Mouse (Mus musculus) lung, embryonic 14.5 days (tissue): ENCODE measurements around the gene Kif5a. TPM values are rescaled to one million over a fixed set of nuclear protein-coding genes. Genes with fewer than 3 reads are reported as not detected.

Experiments used
- ATAC-seq: fragments of 200-750 bp; cut with Nextera tagmentation; 2 replicates; pipeline ENCODE4 v1.8.0; 2017; ENCODE audit warnings: mild to moderate bottlenecking, moderate TSS enrichment, moderate library complexity; ENCODE audit not compliant: insufficient read depth
- DNase-seq: peaks from one replicate; pipeline ENCODE4 v3.0.0-alpha.2; 2015
- H3K27ac ChIP-seq: fragments of 300-500 bp; sonication (generic); 2 replicates; pipeline ENCODE4 v1.5.1; 2014; ENCODE audit warnings: low read depth, mild to moderate bottlenecking, moderate library complexity
- H3K27me3 ChIP-seq: fragments of 300-500 bp; sonication (generic); 2 replicates; pipeline ENCODE4 v1.6.1; 2014; ENCODE audit warnings: low read length, control low read depth; ENCODE audit not compliant: insufficient read depth
- H3K36me3 ChIP-seq: fragments of 300-500 bp; sonication (generic); 2 replicates; pipeline ENCODE4 v1.6.1; 2014; ENCODE audit warnings: control low read depth; ENCODE audit not compliant: insufficient read depth
- H3K4me1 ChIP-seq: fragments of 300-500 bp; sonication (generic); 2 replicates; pipeline ENCODE4 v1.6.1; 2014; ENCODE audit warnings: antibody characterized with exemption, control low read depth; ENCODE audit not compliant: insufficient read depth
- H3K4me2 ChIP-seq: fragments of 300-500 bp; sonication (generic); 2 replicates; pipeline ENCODE4 v1.6.1; 2014; ENCODE audit warnings: mild to moderate bottlenecking
- H3K4me3 ChIP-seq: fragments of 300-500 bp; sonication (generic); 2 replicates; pipeline ENCODE4 v1.5.1; 2014; ENCODE audit warnings: low read depth, low read length
- H3K9ac ChIP-seq: fragments of 300-500 bp; sonication (generic); 2 replicates; pipeline ENCODE4 v1.6.1; 2014
- H3K9me3 ChIP-seq: fragments of 300-500 bp; sonication (generic); 2 replicates; pipeline ENCODE4 v1.6.1; 2016; ENCODE audit warnings: low read depth, low read length, control low read depth
- CTCF ChIP-seq: IDR thresholded peaks from 2 replicates; pipeline ENCODE4 v1.5.1; 2016; ENCODE audit warnings: antibody characterized with exemption, low read depth
- WGBS: fragments of 180-500 bp; shearing (Covaris S2); extraction: QIAGEN DNeasy Blood & Tissue Kit; methylation state at CpG from one replicate; pipeline ENCODE4 v1.1.7; 2014; 5-methylcytosine and 5-hydroxymethylcytosine counted together
- polyA plus RNA-seq: library from polyadenylated mRNA; unstranded; fragments of >200 nt; fragmentation: Nextera tagmentation; extraction: Ambion mirVana; gene quantifications from 2 replicates; pipeline ENCODE4 v1.2.1, GENCODE M21; 2014

The Kif5a gene
- polyA plus RNA-seq, 1 experiment from 2014 or later = 0.64 TPM

GRCm38 (mm10) chr10:127189116-127189650, 74.0 kb downstream of the Kif5a start:
- Histone ChIP-seq H3K4me2 (peak overlapping the region; percentile 97), H3K9me3 (no peaks in the 10 kb centered on the region), H3K4me3 (peak overlapping the region; percentile 67), H3K27me3 (no peaks in the 10 kb centered on the region), H3K9ac (peak overlapping the region; percentile 83), H3K27ac (peak overlapping the region; percentile 90), H3K36me3 (peaks cover 45% of the 10 kb centered on the region), H3K4me1 (peaks cover 15% of the 10 kb centered on the region)
- TF ChIP-seq CTCF = no peak
- DNase-seq = peak; percentile 63
- WGBS = under 1% methylated on average over 26 of the region's 26 CpGs
- peak; percentile 24 for ATAC-seq

GRCm38 (mm10) chr10:127188465-127189115, 74.6 kb downstream of the Kif5a start:
- 0% methylated on average over 42 of the region's 46 CpGs for WGBS

GRCm38 (mm10) chr10:127188079-127188453, 75.1 kb downstream of the Kif5a start:
- H3K36me3 ChIP-seq = peaks cover 49% of the 10 kb centered on the region
- no peak for ATAC-seq
- peak overlapping the region; percentile 97 for H3K4me2 ChIP-seq
- peak overlapping the region; percentile 83 for H3K9ac ChIP-seq
- no peak for TF ChIP-seq CTCF
- no peak for DNase-seq
- H3K9me3 ChIP-seq = no peaks in the 10 kb centered on the region
- under 1% methylated on average over 19 of the region's 21 CpGs for WGBS
- peak overlapping the region; percentile 90 for H3K27ac ChIP-seq
- H3K27me3 ChIP-seq = no peaks in the 10 kb centered on the region
- H3K4me3 ChIP-seq = peak overlapping the region; percentile 67
- H3K4me1 ChIP-seq = peaks cover 15% of the 10 kb centered on the region

More at GRCm38 (mm10) chr10:127188465-127189115, 74.6 kb downstream of the Kif5a start:
- Histone ChIP-seq H3K27ac (peak overlapping the region; percentile 90), H3K27me3 (no peaks in the 10 kb centered on the region), H3K9ac (peak overlapping the region; percentile 83), H3K9me3 (no peaks in the 10 kb centered on the region), H3K36me3 (peaks cover 47% of the 10 kb centered on the region), H3K4me3 (peak overlapping the region; percentile 67), H3K4me1 (peaks cover 15% of the 10 kb centered on the region), H3K4me2 (peak overlapping the region; percentile 97)
- peak; percentile 81 for ATAC-seq
- peak; percentile 88 for DNase-seq
- no peak for TF ChIP-seq CTCF

GRCm38 (mm10) chr10:127187371-127188078, 75.6 kb downstream of the Kif5a start:
- no peak for DNase-seq
- TF ChIP-seq CTCF = no peak
- Histone ChIP-seq H3K36me3 (peaks cover 47% of the 10 kb centered on the region), H3K9ac (peak overlapping the region; percentile 83), H3K4me3 (peak overlapping the region; percentile 67), H3K9me3 (no peaks in the 10 kb centered on the region), H3K27ac (peak overlapping the region; percentile 90; the same call in 1 of the 2 replicates), H3K4me1 (peaks cover 15% of the 10 kb centered on the region), H3K4me2 (peak overlapping the region; percentile 97), H3K27me3 (no peaks in the 10 kb centered on the region)
- no peak for ATAC-seq
- 45% methylated on average over 10 of the region's 10 CpGs for WGBS

- H3K4me1 ChIP-seq = peaks cover 15% of the 10 kb centered on the region
- no peaks in the 10 kb centered on the region for H3K9me3 ChIP-seq
- H3K9ac ChIP-seq = no peak overlapping the region
- TF ChIP-seq CTCF = peak; percentile 47
- no peak for ATAC-seq
- WGBS = 71% methylated on average over 1 of the region's 1 CpGs
- H3K4me2 ChIP-seq = no peak overlapping the region
- H3K27me3 ChIP-seq = no peaks in the 10 kb centered on the region
- H3K36me3 ChIP-seq = peaks cover 44% of the 10 kb centered on the region
- 0 out of 2 replicates have a peak overlapping the region, but pooled peaks have one; percentile 2 for H3K4me3 ChIP-seq
- no peak for DNase-seq
- H3K27ac ChIP-seq = no peak overlapping the region
Observed at GRCm38 (mm10) chr10:127186451-127186850, 76.7 kb downstream of the Kif5a start.

- ATAC-seq = no peak
- 82% methylated on average over 15 of the region's 15 CpGs for WGBS
- peaks cover 8% of the 10 kb centered on the region; the same call in 1 of the 2 replicates for H3K4me1 ChIP-seq
- no peak overlapping the region for H3K4me3 ChIP-seq
- no peak overlapping the region for H3K27ac ChIP-seq
- no peak for TF ChIP-seq CTCF
- H3K36me3 ChIP-seq = peaks cover 36% of the 10 kb centered on the region
- no peaks in the 10 kb centered on the region for H3K9me3 ChIP-seq
- no peak overlapping the region for H3K4me2 ChIP-seq
- DNase-seq = no peak
- no peak overlapping the region for H3K9ac ChIP-seq
- peaks cover 7% of the 10 kb centered on the region for H3K27me3 ChIP-seq
Observed at GRCm38 (mm10) chr10:127185506-127185905, 77.6 kb downstream of the Kif5a start.

- H3K36me3 ChIP-seq = peaks cover 36% of the 10 kb centered on the region
- DNase-seq (peak; percentile 39), ATAC-seq (no peak)
- H3K9me3 ChIP-seq = no peaks in the 10 kb centered on the region
- TF ChIP-seq CTCF = no peak
- H3K27me3 ChIP-seq = peaks cover 11% of the 10 kb centered on the region
- H3K9ac ChIP-seq = no peak overlapping the region
- H3K4me1 ChIP-seq = peaks cover 8% of the 10 kb centered on the region
- H3K27ac ChIP-seq = no peak overlapping the region
- no peak overlapping the region for H3K4me2 ChIP-seq
- 70% methylated on average over 9 of the region's 9 CpGs for WGBS
- H3K4me3 ChIP-seq = no peak overlapping the region
Observed at GRCm38 (mm10) chr10:127185101-127185500, 78.0 kb downstream of the Kif5a start.
